8 mouse cellular contexts compared by ENCODE assay signal in genomic region chr2:167727161-167727560, GRCm38 (mm10). TPM values are rescaled to one million over a fixed set of nuclear protein-coding genes. Genes with fewer than 3 reads are reported as not detected.
A peak's percentile ranks its signal among the peaks of the same experiment; 100 is the strongest.
DNase-seq lines count a peak whose midpoint lies in the region; ATAC-seq and TF ChIP-seq lines count a peak whose summit lies in the region.

No protein-coding gene starts in this region.

- no peak overlapping the region for H3K4me2 ChIP-seq in embryonic facial prominence, embryonic 13.5 days
- no peak overlapping the region for H3K4me2 ChIP-seq in forebrain, postnatal 0 days (ENCODE audit: low read depth)

- no peak for DNase-seq in embryonic facial prominence, embryonic 10.5 days (ENCODE audit: low spot score)
- DNase-seq in G1E (ENCODE audit: low spot score) = peak; percentile 54
- DNase-seq in forebrain, postnatal 0 days = peak; percentile 62
- peak; percentile 70 to 77 for DNase-seq in kidney, postnatal 4 days
- peak; percentile 58 for DNase-seq in lung, postnatal 14 days

- 0 out of 2 replicates have a peak overlapping the region, but pooled peaks have one; percentile 21 for H3K9ac ChIP-seq in embryonic facial prominence, embryonic 13.5 days
- no peak overlapping the region for H3K9ac ChIP-seq in forebrain, postnatal 0 days

- peak; percentile 60; the same call in 1 of the 2 replicates for ATAC-seq in embryonic facial prominence, embryonic 13.5 days (ENCODE audit: insufficient number of reproducible peaks, insufficient read depth, low FRiP score, low TSS enrichment, low read depth)
- no peak for ATAC-seq in G1E (ENCODE audit: extremely low read depth, insufficient number of reproducible peaks, low FRiP score, poor library complexity, severe bottlenecking)
- ATAC-seq in forebrain, postnatal 0 days = peak; percentile 72
- no peak for ATAC-seq in erythroid progenitor cell, adult 5-6 weeks (replicated peaks; ENCODE audit: low FRiP score, poor library complexity, severe bottlenecking)
- no peak for ATAC-seq in monocyte, adult 5-6 weeks (replicated peaks; ENCODE audit: insufficient number of reproducible peaks, low FRiP score, low TSS enrichment, poor library complexity, severe bottlenecking)

- no peak overlapping the region for H3K4me3 ChIP-seq in embryonic facial prominence, embryonic 13.5 days
- H3K4me3 ChIP-seq in embryonic facial prominence, embryonic 10.5 days = no peak overlapping the region
- H3K4me3 ChIP-seq in G1E (ENCODE audit: low read depth, low read length) = no peak overlapping the region
- no peak overlapping the region for H3K4me3 ChIP-seq in forebrain, postnatal 0 days (ENCODE audit: low read depth, low read length)

- H3K27ac ChIP-seq in embryonic facial prominence, embryonic 13.5 days = peak overlapping the region; percentile 39
- no peak overlapping the region for H3K27ac ChIP-seq in embryonic facial prominence, embryonic 10.5 days (replicated peaks)
- H3K27ac ChIP-seq in forebrain, postnatal 0 days (ENCODE audit: low read depth, low read length) = no peak overlapping the region

- no peaks in the 10 kb centered on the region for H3K36me3 ChIP-seq in embryonic facial prominence, embryonic 13.5 days
- no peaks in the 10 kb centered on the region for H3K36me3 ChIP-seq in embryonic facial prominence, embryonic 10.5 days (replicated peaks)
- no peaks in the 10 kb centered on the region for H3K36me3 ChIP-seq in G1E (replicated peaks)
- no peaks in the 10 kb centered on the region for H3K36me3 ChIP-seq in forebrain, postnatal 0 days (ENCODE audit: insufficient read depth)

- 27% methylated on average over 13 of the region's 13 CpGs for WGBS in embryonic facial prominence, embryonic 13.5 days
- 55% methylated on average over 13 of the region's 13 CpGs for WGBS in embryonic facial prominence, embryonic 10.5 days
- 22% methylated on average over 13 of the region's 13 CpGs for WGBS in forebrain, postnatal 0 days

- no peak for TF ChIP-seq CTCF in G1E (IDR thresholded peaks at IDR 0.05; ENCODE audit: low read depth, low read length)
- TF ChIP-seq CTCF in forebrain, postnatal 0 days (IDR thresholded peaks at IDR 0.05; ENCODE audit: low read depth) = no peak

- peaks cover 34% of the 10 kb centered on the region for H3K4me1 ChIP-seq in embryonic facial prominence, embryonic 13.5 days
- peaks cover 20% of the 10 kb centered on the region for H3K4me1 ChIP-seq in embryonic facial prominence, embryonic 10.5 days
- peaks cover 25% of the 10 kb centered on the region for H3K4me1 ChIP-seq in G1E (ENCODE audit: insufficient read depth, low read depth, low read length)
- H3K4me1 ChIP-seq in forebrain, postnatal 0 days (ENCODE audit: insufficient read depth) = no peaks in the 10 kb centered on the region

- peaks cover 5% of the 10 kb centered on the region; the same call in 1 of the 2 replicates for H3K27me3 ChIP-seq in embryonic facial prominence, embryonic 13.5 days
- no peaks in the 10 kb centered on the region; the same call in 1 of the 2 replicates for H3K27me3 ChIP-seq in embryonic facial prominence, embryonic 10.5 days (replicated peaks; ENCODE audit: low read depth, poor library complexity, severe bottlenecking)
- H3K27me3 ChIP-seq in G1E (ENCODE audit: insufficient read depth, low read length) = peaks cover 97% of the 10 kb centered on the region
- H3K27me3 ChIP-seq in forebrain, postnatal 0 days (ENCODE audit: insufficient read depth, low read length) = no peaks in the 10 kb centered on the region

- no peaks in the 10 kb centered on the region for H3K9me3 ChIP-seq in embryonic facial prominence, embryonic 13.5 days
- H3K9me3 ChIP-seq in embryonic facial prominence, embryonic 10.5 days = no peaks in the 10 kb centered on the region
- no peaks in the 10 kb centered on the region for H3K9me3 ChIP-seq in G1E (replicated peaks)
- no peaks in the 10 kb centered on the region for H3K9me3 ChIP-seq in forebrain, postnatal 0 days (ENCODE audit: low read length)

RNA-seq across cellular contexts. Expression of gene Tmem189, which starts 37.5 kb away (rescaled TPM):
- polyA plus RNA-seq in embryonic facial prominence, embryonic 13.5 days (2015; fragmentation: Nextera tagmentation; extraction: Ambion mirVana) = 39.3 and 41.3 TPM in 2 replicates
- 40.2 and 43.7 TPM in 2 replicates for polyA plus RNA-seq in embryonic facial prominence, embryonic 10.5 days (2016; fragmentation: Nextera tagmentation; extraction: Ambion mirVana)
- total RNA-seq in G1E (2014; fragmentation: Nextera tagmentation) (14.1 and 20.1 TPM in 2 replicates), G1E (2017) (17.5 and 18.3 TPM in 2 replicates)
- polyA plus RNA-seq in G1E (2012) = 36.9 and 38.8 TPM in 2 replicates
- 37.7 and 39.5 TPM in 2 replicates for total RNA-seq in forebrain, postnatal 0 days (2014; rRNA removed)
- polyA plus RNA-seq in forebrain, postnatal 0 days (2015; fragmentation: Nextera tagmentation; extraction: Ambion mirVana) = 33.7 and 38.4 TPM in 2 replicates
- 23.9 and 27.0 TPM in 2 replicates for total RNA-seq in erythroid progenitor cell, adult 5-6 weeks (2015; ENCODE audit: low replicate concordance)
- 16.9 and 19.5 TPM in 2 replicates for total RNA-seq in erythroid progenitor cell, adult 5-6 weeks (2017; ENCODE audit: low replicate concordance)
- 55.2 to 64.6 TPM (median 57.9 TPM) in 3 replicates for total RNA-seq in monocyte, adult 5-6 weeks (2017)

RNA-seq across cellular contexts. Expression of gene Cebpb, which starts 38.4 kb away (rescaled TPM):
- 2.3 and 10.1 TPM in 2 replicates for polyA plus RNA-seq in embryonic facial prominence, embryonic 13.5 days (2015; fragmentation: Nextera tagmentation; extraction: Ambion mirVana)
- 1.7 and 1.8 TPM in 2 replicates for polyA plus RNA-seq in embryonic facial prominence, embryonic 10.5 days (2016; fragmentation: Nextera tagmentation; extraction: Ambion mirVana)
- total RNA-seq in G1E (2014; fragmentation: Nextera tagmentation) (10.5 and 12.5 TPM in 2 replicates), G1E (2017) (12.9 and 33.6 TPM in 2 replicates)
- polyA plus RNA-seq in G1E (2012) = 61.6 and 87.9 TPM in 2 replicates
- total RNA-seq in forebrain, postnatal 0 days (2014; rRNA removed) = 4.2 and 5.7 TPM in 2 replicates
- 4.3 and 4.5 TPM in 2 replicates for polyA plus RNA-seq in forebrain, postnatal 0 days (2015; fragmentation: Nextera tagmentation; extraction: Ambion mirVana)
- 6.3 and 6.5 TPM in 2 replicates for total RNA-seq in erythroid progenitor cell, adult 5-6 weeks (2015; ENCODE audit: low replicate concordance)
- 4.4 and 8.4 TPM in 2 replicates for total RNA-seq in erythroid progenitor cell, adult 5-6 weeks (2017; ENCODE audit: low replicate concordance)
- total RNA-seq in monocyte, adult 5-6 weeks (2017) = 255 to 567 TPM (median 357 TPM) in 3 replicates

Comparison
In these comparisons a context has a peak if more than half of its experiments do, and no peak if none do; other contexts are left out.
1. ATAC-seq: peak in embryonic facial prominence, embryonic 13.5 days (single experiment) and forebrain, postnatal 0 days (single experiment); none in G1E (single experiment), erythroid progenitor cell, adult 5-6 weeks (single experiment) and monocyte, adult 5-6 weeks (single experiment).